Mouse (Mus musculus) liver, embryonic 18 days (tissue): ENCODE measurements around the gene Adar. TPM values are rescaled to one million over a fixed set of nuclear protein-coding genes. Genes with fewer than 3 reads are reported as not detected.

Source experiments
- polyA plus RNA-seq: library from polyadenylated mRNA; depleted of rRNA; stranded (reverse); fragments of >200 nt; gene quantifications from 2 replicates; pipeline ENCODE4 v1.2.3, GENCODE M21; 2012; rRNA removed

Adar gene
- polyA plus RNA-seq = 16.7 and 18.3 TPM in 2 replicates

GRCm38 (mm10) chr3:89714359-89715206 is at the start of gene Adar:
Adar (plus strand) TSS chr3:89715022.

GRCm38 (mm10) chr3:89764119-89764724 is 49.4 kb downstream of the Adar start, which contains the start of gene Chrnb2:
Chrnb2 (minus strand) TSS chr3:89764632.

GRCm38 (mm10) chr3:89772968-89773709 is 58.3 kb downstream of the Adar start, which contains the start of gene Ube2q1:
Ube2q1 (plus strand) TSS chr3:89773616.

Other genes with a start within 250 kb of the Adar start
- 0.06 and 0.07 TPM in 2 replicates for gene Kcnn3, start 194.9 kb upstream of the Adar start, polyA plus RNA-seq
- 0.10 and 0.13 TPM in 2 replicates for gene Chrnb2, start 49.6 kb downstream of the Adar start, polyA plus RNA-seq
- 12.3 and 13.2 TPM in 2 replicates for gene Ube2q1, start 58.6 kb downstream of the Adar start, polyA plus RNA-seq
- 0.96 and 1.1 TPM in 2 replicates for gene She, start 116.3 kb downstream of the Adar start, polyA plus RNA-seq
- gene Il6ra, start 198.2 kb downstream of the Adar start, polyA plus RNA-seq = 4.3 and 5.0 TPM in 2 replicates
- gene Atp8b2, start 248.5 kb downstream of the Adar start, polyA plus RNA-seq = 4.2 and 6.1 TPM in 2 replicates